Mouse (Mus musculus) neutrophil, adult 5-6 weeks (primary cell): Measurements from ENCODE around the gene Fermt2. TPM values are rescaled to one million over a fixed set of nuclear protein-coding genes. Genes with fewer than 3 reads are reported as not detected.

Experiments
- ATAC-seq: fragments of 151-379, 151-347 bp; 2 replicates; pipeline ENCODE4 v1.8.0; 2017; ENCODE audit warnings: mild to moderate bottlenecking, moderate TSS enrichment; ENCODE audit not compliant: insufficient number of reproducible peaks, poor library complexity, low FRiP score, severe bottlenecking; ENCODE audit errors: extremely low read depth
- total RNA-seq: library from RNA; stranded (forward); fragments of 200-1000 nt; gene quantifications from 2 replicates; pipeline ENCODE4 v1.2.3, GENCODE M21; 2017

The Fermt2 gene
- total RNA-seq = 0.25 TPM in 1 of 2 replicates, not detected in the other

DNA sequence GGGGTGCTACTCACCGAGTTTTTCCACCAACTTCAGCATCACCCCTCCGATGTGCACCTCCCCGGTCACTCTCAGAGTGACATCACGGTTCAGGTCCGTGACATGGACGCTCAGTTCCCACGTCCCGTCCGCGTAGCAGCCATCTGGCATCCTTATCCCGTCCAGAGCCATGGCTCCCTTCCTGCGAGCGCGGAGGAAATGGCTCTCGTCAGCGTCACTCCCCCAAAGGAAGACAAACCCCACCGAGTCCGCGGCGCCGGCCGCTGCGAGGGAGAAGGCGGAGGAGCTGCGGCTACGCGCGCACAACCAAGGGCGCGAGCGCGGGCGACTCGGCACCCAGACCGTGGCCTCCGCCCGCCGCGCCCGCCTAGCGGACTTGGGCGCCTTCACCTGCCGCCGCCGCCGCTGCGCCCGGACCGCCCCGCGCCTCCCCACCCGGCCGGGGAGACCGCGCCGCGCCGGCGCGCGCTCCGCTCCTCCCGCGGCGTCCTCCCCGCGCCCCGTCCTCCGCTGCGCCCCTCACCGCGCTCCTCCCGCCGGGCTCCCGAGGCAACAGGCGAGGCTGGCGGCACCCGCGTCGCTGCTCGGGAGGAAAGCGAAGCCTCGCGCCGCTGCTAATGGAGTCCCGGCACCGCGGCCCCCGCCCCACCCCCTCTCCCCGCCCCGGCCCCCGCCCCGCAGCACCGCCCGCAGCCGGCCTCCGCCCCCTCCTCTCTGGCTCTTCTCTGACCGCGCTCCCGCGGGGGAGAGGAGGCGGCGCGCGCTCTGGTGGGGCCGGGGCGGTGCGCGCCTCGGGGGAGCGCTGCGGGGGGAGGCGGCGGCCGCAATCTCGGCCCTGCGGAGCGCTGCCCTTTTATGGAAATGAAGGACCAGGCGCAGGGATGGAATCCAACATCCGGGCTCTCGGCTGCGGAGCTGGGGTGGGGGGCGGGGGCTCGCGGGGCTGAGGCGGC, at the start of gene Fermt2:
Fermt2 (minus strand) TSS at position 708 of the 953 bp plus-strand sequence.
- no peak for ATAC-seq

DNA sequence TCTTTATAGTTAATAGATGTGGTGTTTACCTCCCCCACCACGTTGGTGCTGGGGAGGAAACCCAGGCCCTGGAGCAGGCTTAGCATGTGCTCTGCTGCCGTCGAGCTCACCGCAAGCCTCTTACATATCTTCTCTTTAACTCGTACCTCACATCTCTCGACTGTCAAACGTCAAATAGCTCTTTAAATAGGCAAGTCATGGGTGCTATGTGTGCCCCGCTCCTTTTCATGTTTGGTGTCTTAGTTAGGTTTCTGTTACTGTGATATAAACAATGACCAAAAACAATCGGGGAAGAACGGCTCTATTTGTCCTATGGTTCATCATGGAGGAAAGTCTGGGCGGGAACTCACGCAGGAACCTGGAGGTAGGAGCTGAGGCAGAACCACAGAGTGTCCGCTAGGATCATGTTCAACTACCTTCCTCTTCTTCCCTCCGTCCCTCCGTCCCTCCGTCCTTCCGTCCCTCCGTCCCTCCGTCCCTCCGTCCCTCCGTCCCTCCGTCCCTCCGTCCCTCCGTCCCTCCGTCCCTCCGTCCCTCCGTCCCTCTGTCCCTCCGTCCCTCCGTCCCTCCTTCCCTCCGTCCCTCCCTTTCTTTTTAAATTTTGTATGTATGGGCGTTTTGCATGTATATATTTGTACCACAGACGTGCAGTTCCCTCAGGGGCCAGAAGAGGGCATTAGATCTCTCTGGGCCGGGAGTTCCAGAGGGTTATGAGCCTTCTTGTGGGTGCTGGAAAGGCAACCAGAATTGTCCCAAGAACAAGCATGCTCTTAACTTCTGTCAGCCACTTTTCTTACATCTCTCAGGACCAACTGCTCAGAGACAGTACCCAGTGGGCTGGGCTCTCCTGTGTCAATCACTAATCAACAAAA, 36.4 kb upstream of the Fermt2 start:
- 0 out of 2 replicates have a peak, but pooled peaks have one; percentile 46 for ATAC-seq

DNA sequence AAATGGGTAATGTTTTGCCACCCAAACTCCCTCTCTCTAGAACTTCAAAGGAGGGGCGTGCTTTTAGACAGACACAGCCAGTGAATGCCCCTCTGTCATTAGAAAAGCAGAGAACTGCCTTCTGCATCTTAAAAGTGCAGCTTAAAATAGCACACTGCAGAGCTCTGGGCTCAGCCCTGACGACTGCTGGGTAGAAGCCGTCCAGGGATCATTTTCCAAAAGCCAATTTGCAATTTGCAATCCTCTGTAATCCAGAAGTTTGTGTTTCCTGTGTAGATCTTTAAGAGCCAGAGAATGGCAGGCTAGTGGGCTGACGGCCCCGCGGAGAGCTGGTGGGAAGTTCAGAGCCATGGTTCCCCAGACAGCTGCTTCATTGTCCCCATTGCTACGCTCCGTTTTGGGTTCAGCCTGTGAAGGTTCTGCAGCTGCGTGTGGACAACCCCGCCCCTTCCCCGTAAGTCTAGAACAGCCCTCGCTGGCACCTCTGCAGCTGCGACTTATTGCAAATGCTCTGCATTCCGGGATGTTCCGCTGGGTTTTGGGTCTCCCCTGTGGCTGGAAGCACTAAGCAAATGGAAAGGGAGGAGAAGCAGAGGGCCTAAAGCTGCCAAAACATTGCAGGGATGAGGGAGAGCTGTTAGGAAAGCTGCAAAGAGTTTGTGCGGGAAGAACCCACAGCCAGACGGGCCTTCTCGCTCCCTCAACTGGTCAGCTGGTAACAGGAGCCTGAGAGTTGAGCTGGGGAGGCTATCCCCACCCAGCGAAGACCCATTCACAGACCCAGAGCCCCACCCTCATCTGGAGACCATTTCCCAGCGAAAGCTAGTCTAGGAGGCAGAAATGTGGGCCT, 35.5 kb upstream of the Fermt2 start:
- ATAC-seq = no peak

DNA sequence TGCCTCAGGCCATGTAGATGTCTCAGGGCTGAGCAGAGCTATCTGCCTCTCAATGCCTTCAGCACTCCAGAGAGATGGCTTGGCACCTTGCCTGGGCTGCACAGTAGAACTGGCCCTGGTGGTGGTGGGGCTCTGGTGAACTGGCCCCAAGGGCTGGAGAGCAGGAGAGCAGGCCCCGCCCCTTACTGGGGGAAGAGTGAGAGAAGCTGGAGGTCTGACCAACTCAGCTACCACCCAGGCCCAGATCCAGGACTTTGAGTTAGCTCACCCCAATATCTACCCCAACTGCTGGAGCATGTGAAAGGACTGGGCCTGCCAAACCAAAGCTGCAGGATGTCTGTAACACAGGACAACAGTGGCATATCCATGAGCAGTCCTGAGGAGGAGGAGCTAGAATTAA, 33.7 kb upstream of the Fermt2 start:
- ATAC-seq = no peak

DNA sequence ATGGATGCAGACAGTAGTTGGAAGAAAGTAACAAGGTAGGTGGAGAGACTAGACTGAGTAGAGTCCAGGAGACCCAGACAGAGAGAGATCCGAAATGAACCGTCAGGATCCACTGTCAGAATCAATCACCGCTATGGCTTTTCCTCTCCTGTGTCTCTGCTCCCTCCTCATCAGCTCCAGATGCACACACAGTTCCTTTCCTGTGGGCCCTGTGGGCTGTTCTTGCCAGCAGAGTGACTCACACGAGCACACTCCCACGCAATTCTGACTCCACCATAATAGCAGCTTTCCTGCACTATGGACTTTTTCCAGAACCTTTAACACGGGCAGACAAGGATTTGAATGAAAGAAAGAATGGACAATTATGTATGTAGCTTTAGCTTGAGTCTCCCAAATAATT, 31.8 kb upstream of the Fermt2 start:
- no peak for ATAC-seq

DNA sequence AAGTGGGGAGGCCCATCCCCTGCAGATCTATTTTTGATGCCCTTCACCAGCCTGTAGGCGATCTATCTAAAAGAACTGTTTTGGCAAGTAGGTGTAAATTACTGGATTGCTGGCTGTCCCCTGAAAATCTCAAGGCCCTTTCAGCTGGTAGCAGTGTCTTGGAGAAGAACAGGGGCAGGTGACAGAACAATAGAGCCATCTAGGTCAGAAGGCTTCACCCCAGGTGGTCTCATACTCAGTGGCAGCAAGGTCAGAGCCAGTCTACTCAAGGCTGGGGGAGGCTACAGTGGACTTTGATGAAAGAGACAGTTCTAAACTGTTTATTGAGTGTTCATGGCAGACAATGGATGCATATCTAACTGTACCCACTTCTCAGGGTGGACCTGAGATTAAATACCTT, 29.1 kb upstream of the Fermt2 start:
- ATAC-seq = no peak

DNA sequence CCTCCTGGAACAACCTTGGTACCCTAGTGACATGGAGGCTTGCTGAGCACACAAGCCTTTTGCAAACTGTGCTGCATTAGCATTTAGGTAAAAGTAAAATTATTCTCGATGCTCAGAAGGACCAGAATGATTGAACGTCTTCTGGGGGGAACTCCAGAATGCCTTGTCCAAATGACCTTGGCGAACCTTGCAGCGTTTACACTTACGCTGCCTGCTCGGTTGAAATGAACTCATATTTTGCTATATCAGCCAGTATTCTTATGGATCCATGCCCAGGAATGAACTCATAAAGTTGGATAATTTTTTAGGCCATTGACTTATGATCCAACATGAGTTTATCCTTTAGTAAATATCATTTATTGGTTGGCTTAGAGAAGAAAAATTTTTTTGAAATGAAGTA, 24.4 kb upstream of the Fermt2 start:
- ATAC-seq = no peak

DNA sequence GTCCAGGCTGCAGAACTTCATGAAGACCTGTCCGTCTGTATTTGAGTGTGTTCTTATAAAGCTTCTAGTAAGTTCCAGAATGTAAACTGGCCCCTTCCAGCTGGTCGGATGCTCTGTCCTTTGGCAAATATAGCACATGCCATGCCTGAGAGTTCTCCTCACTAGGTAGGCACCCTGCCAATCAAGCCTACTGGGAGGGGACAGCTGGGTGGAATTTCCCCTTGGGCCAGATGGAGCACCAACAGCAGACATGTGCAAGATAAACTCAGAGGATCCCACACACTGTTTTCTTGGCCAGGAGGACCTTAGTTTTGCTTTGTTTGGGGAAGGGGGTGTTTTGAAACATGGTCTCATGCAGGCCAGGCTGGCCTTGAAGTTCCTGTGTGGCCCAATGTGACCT, 23.9 kb upstream of the Fermt2 start:
- no peak for ATAC-seq

DNA sequence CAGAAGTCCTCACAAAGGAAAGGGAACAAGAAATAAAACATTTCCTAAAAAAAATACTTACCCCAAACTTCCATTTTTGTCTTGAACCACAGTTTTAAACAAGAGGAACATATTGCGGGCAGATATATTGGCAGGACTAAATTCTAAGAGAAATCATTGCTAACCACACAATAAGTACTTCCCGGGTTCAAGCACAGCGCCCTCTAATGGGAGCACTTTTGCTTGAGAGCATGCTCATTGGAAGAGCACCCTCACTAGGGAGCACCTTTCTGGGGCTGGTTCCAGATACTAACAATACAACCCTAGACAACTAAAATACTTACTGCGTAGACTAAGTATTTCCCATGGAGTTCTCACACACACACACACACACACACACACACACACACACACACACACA, 22.5 kb upstream of the Fermt2 start:
- no peak for ATAC-seq

DNA sequence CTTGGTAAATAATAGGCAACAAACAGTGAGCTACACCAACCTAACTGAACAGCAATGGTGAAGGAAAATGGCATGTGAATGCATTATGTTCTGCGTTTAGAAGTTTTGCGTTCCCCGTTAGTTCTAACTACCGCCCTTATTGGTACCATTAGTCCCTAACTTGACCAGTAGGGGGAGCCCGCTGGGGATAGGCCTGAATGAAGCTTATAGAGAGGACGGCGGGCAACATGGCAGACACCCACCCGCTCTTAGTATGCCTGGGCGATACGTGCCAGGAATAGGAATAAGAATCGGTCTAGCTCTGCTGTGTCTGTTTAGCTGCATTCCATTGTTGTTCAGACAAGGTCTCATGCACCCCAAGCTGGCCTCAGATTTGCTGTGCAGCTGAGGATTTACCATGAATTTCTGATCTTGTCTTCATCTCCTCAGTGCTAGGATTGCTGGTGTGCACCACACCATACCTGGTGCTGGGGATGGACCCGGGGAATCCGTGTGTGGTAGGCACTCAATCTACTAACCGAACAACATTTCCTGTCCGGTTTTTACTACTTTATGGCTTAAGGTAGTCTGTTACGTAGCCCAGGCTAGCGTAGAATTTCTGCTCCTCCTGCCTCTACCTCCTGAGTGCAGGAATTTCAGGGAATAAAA, 21.3 kb upstream of the Fermt2 start:
- no peak for ATAC-seq

DNA sequence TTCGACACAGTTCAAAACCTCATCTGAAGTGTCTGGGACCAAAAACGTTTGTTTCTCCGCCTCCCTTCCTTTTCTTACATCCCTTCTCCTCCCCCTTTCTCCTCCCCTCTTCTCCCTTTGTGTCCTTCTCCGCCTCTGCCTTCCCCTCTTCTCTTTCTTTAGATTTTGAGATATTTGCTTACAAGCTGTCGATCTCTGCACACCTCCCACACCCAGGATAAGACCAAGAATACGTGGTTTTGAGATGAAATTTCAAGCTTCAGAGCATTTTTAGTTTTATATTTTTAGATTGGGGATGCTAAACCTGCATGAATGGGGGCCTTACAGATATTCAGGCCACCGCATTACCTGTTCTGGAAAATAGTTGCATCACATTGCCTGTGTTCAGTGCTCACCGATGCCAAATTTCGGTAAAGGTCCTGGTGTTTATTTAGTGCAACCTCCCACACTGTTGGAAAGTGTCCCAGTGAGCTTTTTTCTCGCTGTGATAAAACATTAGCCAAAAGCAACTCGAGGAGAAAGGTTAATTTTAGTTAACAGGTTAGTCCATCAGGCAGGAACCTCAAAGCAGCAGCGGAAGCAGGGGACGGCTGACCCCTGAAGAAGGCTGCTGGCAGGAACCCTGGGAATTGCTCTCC, 20.2 kb upstream of the Fermt2 start:
- no peak for ATAC-seq

DNA sequence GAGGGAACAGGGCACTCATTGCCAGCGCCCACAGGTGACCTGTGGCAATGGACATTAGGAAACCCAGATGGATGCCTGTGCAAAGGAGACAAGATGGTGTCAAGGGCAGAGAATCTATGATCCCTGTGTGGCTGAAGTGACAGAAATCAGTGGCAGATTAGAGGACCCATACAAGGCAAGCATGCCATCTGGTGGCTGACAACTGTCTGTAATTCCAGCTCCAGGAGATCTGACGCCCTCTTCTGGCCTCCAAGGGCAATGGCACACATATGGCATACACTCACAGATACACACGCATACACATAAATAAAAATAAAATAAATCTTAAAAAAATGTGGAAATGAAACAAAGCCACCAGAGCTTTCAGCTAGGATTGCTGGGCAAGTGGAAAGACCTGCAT, 18.2 kb upstream of the Fermt2 start:
- no peak for ATAC-seq

DNA sequence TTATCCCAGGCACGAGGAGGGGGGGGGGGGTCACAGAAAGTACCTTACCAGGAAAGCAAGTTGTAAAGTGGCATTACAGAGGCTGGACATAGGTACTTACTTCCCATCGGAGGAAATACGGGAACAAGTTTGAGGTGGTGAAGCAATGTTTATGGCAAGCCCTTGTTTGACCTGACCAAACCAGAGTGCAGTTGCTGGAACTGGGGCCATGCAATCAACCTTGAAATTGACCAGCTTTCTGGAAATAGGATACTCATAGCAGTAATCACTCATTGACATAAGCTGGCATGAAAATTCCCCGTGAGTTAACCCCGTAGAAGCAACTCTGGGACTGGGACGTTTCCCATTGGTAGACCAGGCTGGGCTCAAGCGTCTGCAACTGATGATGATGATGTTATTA, 15.0 kb upstream of the Fermt2 start:
- ATAC-seq = no peak

DNA sequence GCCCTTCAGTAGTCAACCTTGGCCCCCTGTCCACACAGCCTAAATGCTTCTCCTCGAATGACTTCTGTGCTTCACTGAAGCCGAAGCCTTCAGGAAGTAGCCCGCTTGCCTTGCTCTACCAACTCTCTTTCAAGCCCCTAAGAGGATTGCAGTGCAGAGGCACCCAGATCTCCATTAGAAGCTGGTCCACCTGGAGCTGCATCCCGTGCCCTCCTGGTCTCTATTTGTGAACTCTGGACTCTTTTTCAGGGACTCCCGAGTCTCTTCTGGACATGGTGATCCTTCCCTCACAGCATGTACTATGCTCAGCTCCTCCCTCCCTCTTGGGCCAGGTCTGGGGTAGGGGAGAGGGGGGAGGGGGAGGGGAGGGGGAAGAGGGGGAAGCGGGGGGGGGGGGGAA, 14.1 kb upstream of the Fermt2 start:
- ATAC-seq = no peak

DNA sequence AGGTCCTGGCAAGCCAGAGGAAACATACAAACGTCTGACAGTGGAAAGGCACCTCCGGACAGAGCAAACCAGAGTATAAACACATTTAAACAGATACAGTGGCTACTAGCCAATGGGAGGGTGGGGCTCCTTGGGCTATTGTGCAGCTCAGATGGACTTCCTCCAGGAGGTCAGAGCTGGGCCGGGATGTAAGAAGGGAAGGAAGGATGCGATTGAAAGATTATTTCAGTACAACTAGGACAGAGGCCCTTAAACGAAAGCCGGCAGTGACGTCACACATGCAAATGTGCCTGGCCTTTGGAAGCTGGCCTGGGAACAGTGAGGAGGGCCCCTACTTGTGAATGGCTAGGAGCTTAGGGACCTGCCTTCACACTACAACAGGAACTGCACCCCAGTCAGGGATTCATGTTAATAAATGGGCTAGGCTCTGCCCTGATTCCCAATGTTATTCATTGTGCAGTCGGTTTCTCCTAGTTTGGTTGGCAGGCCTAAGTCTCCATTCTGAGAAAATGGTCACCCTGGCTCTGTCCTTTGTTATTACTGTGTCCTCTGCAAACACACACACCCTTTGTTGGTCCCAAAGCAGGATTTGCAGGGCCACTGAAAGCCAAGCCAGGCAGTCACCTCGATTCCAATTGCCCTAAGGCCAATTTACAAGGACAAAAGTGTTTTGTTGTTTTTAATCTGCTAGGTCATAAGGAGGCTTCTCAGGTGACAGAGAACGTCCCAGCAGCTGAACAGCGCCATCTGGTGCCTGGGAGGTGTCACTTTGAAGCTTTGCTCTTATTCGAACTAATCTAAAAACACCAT, 9.9 kb upstream of the Fermt2 start:
- ATAC-seq = no peak

DNA sequence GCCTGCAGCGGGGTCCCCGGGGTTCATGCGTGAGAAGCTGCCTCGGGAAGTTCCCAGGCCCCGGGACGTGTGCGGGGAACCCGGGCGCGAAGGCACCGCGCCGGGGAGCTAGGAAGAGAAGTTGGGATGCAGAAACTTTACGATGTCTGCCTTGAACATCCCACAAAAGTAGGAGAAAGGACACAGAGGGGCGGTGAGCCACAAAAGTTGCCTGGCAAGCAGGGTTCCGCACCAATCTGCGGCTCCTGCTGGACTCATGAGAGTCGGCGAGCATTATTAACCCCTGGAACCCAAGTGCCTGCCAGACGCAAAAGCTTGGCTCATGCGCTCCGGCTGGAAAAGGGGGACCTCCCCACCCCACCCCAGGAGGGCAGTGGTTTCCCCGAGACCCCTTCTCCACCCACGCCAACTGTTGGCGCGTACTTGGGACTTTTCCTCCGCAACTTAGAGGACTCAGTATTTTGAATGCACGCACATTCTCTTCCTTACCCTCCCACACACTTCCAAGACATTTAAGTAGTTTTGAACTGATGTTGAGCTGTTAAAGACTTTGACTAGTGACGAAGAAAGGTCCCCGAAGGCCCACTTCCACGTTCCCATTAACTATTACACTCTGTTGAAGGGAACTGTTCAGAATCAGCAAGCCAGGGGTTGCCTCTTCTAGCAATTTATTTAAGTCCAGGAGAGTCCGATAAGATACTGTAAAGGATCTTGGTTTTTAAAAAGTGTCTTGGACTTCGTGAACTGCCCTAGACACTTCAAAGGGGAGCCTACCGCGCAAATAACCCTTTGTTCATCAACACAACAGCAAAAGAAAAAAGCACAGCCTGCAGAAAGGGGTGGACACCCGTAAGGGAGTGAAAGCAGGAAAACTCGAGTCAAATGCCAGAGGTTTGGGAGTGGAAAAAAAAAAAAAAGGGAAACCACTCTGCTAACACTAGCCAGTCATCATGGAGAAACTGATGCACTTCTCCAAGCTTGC, 737 bp upstream of the Fermt2 start:
- no peak for ATAC-seq
